In the genomic region with DNA sequence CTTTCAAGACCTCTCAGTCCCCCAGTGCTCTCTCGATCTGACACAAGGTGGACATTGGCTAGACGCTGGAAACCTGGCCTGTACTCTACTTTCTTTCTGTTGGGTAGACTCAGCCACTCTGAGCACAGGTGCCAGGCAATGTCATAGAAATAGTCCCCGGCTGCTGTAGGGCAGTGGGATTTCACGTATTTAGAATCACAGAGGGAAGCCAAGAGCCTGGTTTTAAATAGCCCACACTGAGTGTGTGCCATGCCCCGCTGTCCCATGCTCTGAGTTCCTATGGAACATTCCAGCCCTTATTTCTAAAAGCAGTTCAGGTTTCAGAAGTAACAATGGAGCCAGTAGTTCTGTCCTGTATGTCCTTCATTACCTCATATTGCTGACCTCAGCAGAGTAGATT, we compare ENCODE assay signal across 18 mouse cellular contexts. TPM values are rescaled to one million over a fixed set of nuclear protein-coding genes. Genes with fewer than 3 reads are reported as not detected.
DNase-seq lines count a peak whose midpoint lies in the region; ATAC-seq and TF ChIP-seq lines count a peak whose summit lies in the region.
"Had no signal": no experiment of that assay in that cellular context is flagged by ENCODE, and none has a peak within 500 bp of the region (broad histone marks: within the 10 kb centered on the region; RNA-seq: fewer than 3 reads in every experiment).

No protein-coding gene starts in this region.

- peak overlapping the region; percentile 58 for H3K27ac ChIP-seq in heart, adult 2 months
- no peak overlapping the region for H3K27ac ChIP-seq in heart, embryonic 12.5 days (ENCODE audit: poor library complexity, severe bottlenecking)
- peak overlapping the region; percentile 99 for H3K27ac ChIP-seq in left cerebral cortex, adult 2 months
- no peak overlapping the region for H3K27ac ChIP-seq in lung, postnatal 0 days (ENCODE audit: low read length)
- H3K27ac ChIP-seq: forebrain, embryonic 12.5 days; heart, embryonic 13.5 days; limb, embryonic 15.5 days; neural tube, embryonic 12.5 days; stomach, postnatal 0 days had no signal

- H3K36me3 ChIP-seq in heart, adult 2 months (ENCODE audit: control insufficient read depth, insufficient read depth, low read length) = no peaks in the 10 kb centered on the region
- no peaks in the 10 kb centered on the region for H3K36me3 ChIP-seq in heart, embryonic 12.5 days
- no peaks in the 10 kb centered on the region for H3K36me3 ChIP-seq in lung, postnatal 0 days (ENCODE audit: insufficient read depth, low read length)
- H3K36me3 ChIP-seq: forebrain, embryonic 12.5 days; heart, embryonic 13.5 days; limb, embryonic 15.5 days; neural tube, embryonic 12.5 days had no signal

- TF ChIP-seq POLR2A in heart, adult 2 months (IDR thresholded peaks at IDR 0.05; ENCODE audit: insufficient read depth, low read depth, low read length) = no peak

- ATAC-seq in cerebellum, adult (ENCODE audit: insufficient number of reproducible peaks, low FRiP score, low TSS enrichment) = no peak
- no peak for ATAC-seq in heart, embryonic 12.5 days (ENCODE audit: insufficient number of reproducible peaks, low FRiP score)
- ATAC-seq in lung, postnatal 0 days = no peak

- WGBS in heart, adult 2 months = 53% methylated on average over 5 of the region's 5 CpGs
- 60% methylated on average over 5 of the region's 5 CpGs for WGBS in heart, embryonic 12.5 days
- WGBS in lung, postnatal 0 days = 77% methylated on average over 5 of the region's 5 CpGs

- H3K79me2 ChIP-seq in heart, adult 2 months (replicated peaks; ENCODE audit: control insufficient read depth, insufficient read depth, low read length) = no peaks in the 10 kb centered on the region

- H3K9me3 ChIP-seq in heart, embryonic 12.5 days (replicated peaks) = no peaks in the 10 kb centered on the region
- no peaks in the 10 kb centered on the region for H3K9me3 ChIP-seq in lung, postnatal 0 days (ENCODE audit: low read length)
- H3K9me3 ChIP-seq: forebrain, embryonic 12.5 days; heart, embryonic 13.5 days; limb, embryonic 15.5 days; neural tube, embryonic 12.5 days had no signal

- H3K4me1 ChIP-seq in heart, adult 2 months (ENCODE audit: control insufficient read depth, insufficient read depth, low read length) = no peaks in the 10 kb centered on the region
- H3K4me1 ChIP-seq in heart, embryonic 12.5 days (replicated peaks) = no peaks in the 10 kb centered on the region
- H3K4me1 ChIP-seq in lung, postnatal 0 days (ENCODE audit: insufficient read depth, low read depth, low read length) = no peaks in the 10 kb centered on the region

- peak; percentile 51 for DNase-seq in cerebellum, adult 9-10 months
- peak in 1 of 2 experiments; percentile 44 for DNase-seq in heart, adult 2 months
- no peak for DNase-seq in left cerebral cortex, adult 2 months (ENCODE audit: extremely low spot score in 1 of 2, low spot score in 2 of 2)
- DNase-seq in left cerebral cortex, adult 9 months (ENCODE audit: low spot score in 2 of 2) = no peak
- peak; percentile 27 to 42 for DNase-seq in heart, postnatal 10 days
- no peak for DNase-seq in lung, postnatal 0 days (ENCODE audit: low spot score)
- DNase-seq: adrenal gland, postnatal 25 days; B cell, adult 2 months; kidney, adult 9 months; kidney, postnatal 36 days had no signal

- intact Hi-C loops in heart, adult 2 months (cut with DNase I) = no loop called here
- intact Hi-C loops in left cerebral cortex, adult 2 months (cut with DNase I) = no loop called here
- intact Hi-C loops in heart, postnatal 10 days (cut with DNase I) = no loop called here

- no peak overlapping the region for H3K4me2 ChIP-seq in heart, embryonic 12.5 days
- H3K4me2 ChIP-seq in lung, postnatal 0 days (replicated peaks; ENCODE audit: low read depth, low read length) = no peak overlapping the region
- H3K4me2 ChIP-seq: forebrain, embryonic 12.5 days; heart, embryonic 13.5 days; limb, embryonic 15.5 days; neural tube, embryonic 12.5 days had no signal

- no peak for TF ChIP-seq CTCF in heart, adult 2 months (IDR thresholded peaks at IDR 0.05)
- TF ChIP-seq CTCF in left cerebral cortex, adult 2 months (IDR thresholded peaks at IDR 0.05) = no peak
- no peak for TF ChIP-seq CTCF in lung, postnatal 0 days (IDR thresholded peaks at IDR 0.05)

- TF ChIP-seq EP300 in heart, adult 2 months (IDR thresholded peaks at IDR 0.05; ENCODE audit: insufficient read depth, low read depth, low read length) = peak; percentile 53; the same call in 1 of the 2 replicates
- TF ChIP-seq EP300 in lung, postnatal 0 days (IDR thresholded peaks at IDR 0.05) = no peak

- H3K27me3 ChIP-seq in heart, adult 2 months (ENCODE audit: control insufficient read depth, insufficient read depth, low read length) = no peaks in the 10 kb centered on the region
- H3K27me3 ChIP-seq in heart, embryonic 12.5 days (replicated peaks) = peaks cover 5% of the 10 kb centered on the region; the same call in 1 of the 2 replicates
- no peaks in the 10 kb centered on the region for H3K27me3 ChIP-seq in lung, postnatal 0 days (replicated peaks; ENCODE audit: insufficient read depth, low read length)
- H3K27me3 ChIP-seq: neural tube, embryonic 12.5 days had no signal

- no peak overlapping the region for H3K9ac ChIP-seq in heart, adult 2 months (ENCODE audit: low read depth, low read length)
- no peak overlapping the region for H3K9ac ChIP-seq in heart, embryonic 12.5 days
- no peak overlapping the region for H3K9ac ChIP-seq in lung, postnatal 0 days (replicated peaks; ENCODE audit: low read depth)
- H3K9ac ChIP-seq: forebrain, embryonic 12.5 days; heart, embryonic 13.5 days; limb, embryonic 15.5 days; neural tube, embryonic 12.5 days had no signal

- H3K4me3 ChIP-seq in heart, adult 2 months = no peak overlapping the region
- H3K4me3 ChIP-seq in heart, embryonic 12.5 days = no peak overlapping the region
- H3K4me3 ChIP-seq in left cerebral cortex, adult 2 months = peak overlapping the region; percentile 52
- no peak overlapping the region for H3K4me3 ChIP-seq in lung, postnatal 0 days (ENCODE audit: low read depth, low read length)
- H3K4me3 ChIP-seq: forebrain, embryonic 12.5 days; heart, embryonic 13.5 days; limb, embryonic 15.5 days; neural tube, embryonic 12.5 days had no signal

RNA-seq across cellular contexts. Expression of a gene that starts 3.1 kb away (rescaled TPM):
- 1 to 10 TPM; 2.2 to 4.6 TPM for total RNA-seq in heart, adult 2 months (2021)
- polyA plus RNA-seq in heart, adult 2 months (2012; rRNA removed) = 1.6 and 6.4 TPM in 2 replicates
- polyA plus RNA-seq in heart, embryonic 12.5 days (2016; fragmentation: Nextera tagmentation; extraction: Ambion mirVana) = not detected in 2 replicates
- total RNA-seq in left cerebral cortex, adult 2 months (2021) = 100 to 1,000 TPM; 133 to 144 TPM
- total RNA-seq in heart, postnatal 10 days (2021) = under 1 TPM; 0.32 to 0.41 TPM
- polyA plus RNA-seq in lung, postnatal 0 days (2015; fragmentation: Nextera tagmentation; extraction: Ambion mirVana) = 0.07 TPM in 1 of 2 replicates, not detected in the other
- total RNA-seq: megakaryocyte-erythroid progenitor cell, adult 5-6 weeks had no signal
- polyA plus RNA-seq: heart, embryonic 13.5 days had no signal

RNA-seq across cellular contexts. Expression of a gene that starts 43.5 kb away (rescaled TPM):
- 10 to 100 TPM; 12.2 to 12.9 TPM for total RNA-seq in heart, adult 2 months (2021)
- 4.7 and 5.6 TPM in 2 replicates for polyA plus RNA-seq in heart, adult 2 months (2012; rRNA removed)
- polyA plus RNA-seq in heart, embryonic 12.5 days (2016; fragmentation: Nextera tagmentation; extraction: Ambion mirVana) = 30.2 and 31.7 TPM in 2 replicates
- 10 to 100 TPM; 14.4 to 16.3 TPM for total RNA-seq in left cerebral cortex, adult 2 months (2021)
- 10 to 100 TPM; 13.3 to 13.6 TPM for total RNA-seq in heart, postnatal 10 days (2021)
- 20.2 and 20.8 TPM in 2 replicates for polyA plus RNA-seq in lung, postnatal 0 days (2015; fragmentation: Nextera tagmentation; extraction: Ambion mirVana)

Comparison
In these comparisons a context has a peak if more than half of its experiments do, and no peak if none do; other contexts are left out.
1. H3K27ac ChIP-seq: peak in heart, adult 2 months (single experiment) and left cerebral cortex, adult 2 months (single experiment); none in heart, embryonic 12.5 days (single experiment) and lung, postnatal 0 days (single experiment).
2. DNase-seq: peak in cerebellum, adult 9-10 months (single experiment) and heart, postnatal 10 days (2 of 2); none in left cerebral cortex, adult 2 months (0 of 2), left cerebral cortex, adult 9 months (0 of 2) and lung, postnatal 0 days (single experiment).
3. RNA of a gene that starts 3.1 kb away (total RNA-seq): 133 to 144 TPM in left cerebral cortex, adult 2 months; 2.2 to 4.6 TPM in heart, adult 2 months and 0.32 to 0.41 TPM in heart, postnatal 10 days; every median in the first group is over 10 times any median in the second.